Mouse (Mus musculus) megakaryocyte, embryonic 14.5 days (primary cell): ENCODE measurements around the gene Gm13279.

Experiments
- FLI1 ChIP-seq: IDR thresholded peaks from 2 replicates; pipeline ENCODE4 v1.6.1; 2012; ENCODE audit warnings: low read length, inconsistent platforms, mixed read lengths
- GATA1 ChIP-seq: IDR thresholded peaks from 3 replicates; pipeline ENCODE4 v1.6.1; 2012; ENCODE audit warnings: mixed read lengths, low read length, inconsistent platforms, borderline replicate concordance

GRCm38 (mm10) chr4:88845334-88845733 is 48.1 kb downstream of the Gm13279 start:
- TF ChIP-seq GATA1 (no peak), FLI1 (no peak)
